Mouse (Mus musculus) neural tube, embryonic 13.5 days (tissue): Measurements from ENCODE around the gene Add3. TPM values are rescaled to one million over a fixed set of nuclear protein-coding genes. Genes with fewer than 3 reads are reported as not detected.

ENCODE experiments used
- ATAC-seq: fragments of 200-750 bp; cut with Nextera tagmentation; 2 replicates; pipeline ENCODE4 v1.8.0; 2017; ENCODE audit warnings: low read depth, mild to moderate bottlenecking, moderate TSS enrichment, moderate library complexity
- H3K27ac ChIP-seq: fragments of 300-500 bp; sonication (generic); replicated peaks from 2 replicates; pipeline ENCODE4 v1.5.1; 2015; ENCODE audit warnings: moderate library complexity, mild to moderate bottlenecking, inconsistent platforms
- H3K27me3 ChIP-seq: fragments of 300-500 bp; sonication (generic); 2 replicates; pipeline ENCODE4 v1.6.1; 2015; ENCODE audit warnings: mild to moderate bottlenecking, inconsistent platforms
- H3K36me3 ChIP-seq: fragments of 300-500 bp; sonication (generic); 2 replicates; pipeline ENCODE4 v1.6.1; 2015; ENCODE audit warnings: mild to moderate bottlenecking, inconsistent platforms
- H3K4me1 ChIP-seq: fragments of 300-500 bp; sonication (generic); replicated peaks from 2 replicates; pipeline ENCODE4 v1.6.1; 2015; ENCODE audit warnings: inconsistent platforms
- H3K4me2 ChIP-seq: fragments of 300-500 bp; sonication (generic); 2 replicates; pipeline ENCODE4 v1.6.1; 2015; ENCODE audit warnings: inconsistent platforms, mild to moderate bottlenecking, moderate library complexity
- H3K4me3 ChIP-seq: fragments of 300-500 bp; sonication (generic); 2 replicates; pipeline ENCODE4 v1.5.1; 2015; ENCODE audit warnings: mild to moderate bottlenecking, inconsistent platforms
- H3K9ac ChIP-seq: fragments of 300-500 bp; sonication (generic); 2 replicates; pipeline ENCODE4 v1.6.1; 2015; ENCODE audit warnings: moderate library complexity, mild to moderate bottlenecking, inconsistent platforms
- H3K9me3 ChIP-seq: fragments of 300-500 bp; sonication (generic); 2 replicates; pipeline ENCODE4 v1.6.1; 2016; ENCODE audit warnings: inconsistent platforms
- WGBS: fragments of 180-500 bp; shearing (Covaris S2); methylation state at CpG from one replicate; pipeline ENCODE4 v1.1.7; 2015; 5-methylcytosine and 5-hydroxymethylcytosine counted together
- polyA plus RNA-seq: library from polyadenylated mRNA; unstranded; fragments of >200 nt; fragmentation: Nextera tagmentation; extraction: Ambion mirVana; gene quantifications from 2 replicates; pipeline ENCODE4 v1.2.1, GENCODE M21; 2015

Add3 gene
- polyA plus RNA-seq, 1 experiment from 2014 or later: 35.6 TPM

DNA sequence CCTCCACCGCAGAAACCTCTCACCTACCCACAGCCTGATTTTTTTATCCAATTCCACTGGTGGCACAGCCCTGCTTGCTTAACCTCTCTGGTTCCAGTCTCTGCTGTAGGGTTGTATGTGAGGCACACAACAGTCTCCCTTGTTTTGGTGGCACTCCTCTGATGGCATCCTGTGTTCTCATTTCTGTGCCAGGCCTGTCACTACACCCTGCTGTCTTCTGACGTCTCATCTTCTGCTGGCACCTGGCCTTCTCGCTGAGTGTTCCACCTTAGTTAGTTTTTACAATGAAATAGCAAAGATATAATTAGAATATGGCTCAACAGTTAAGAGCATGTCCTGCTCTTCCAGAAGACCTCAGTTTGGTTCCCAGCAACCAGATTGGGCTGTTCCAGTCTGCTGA is 49.5 kb downstream of the Add3 start:
- ATAC-seq: no peak
- Histone ChIP-seq H3K4me2 (no peak overlapping the region), H3K9ac (no peak overlapping the region), H3K9me3 (no peaks in the 10 kb centered on the region), H3K4me1 (peaks cover 15% of the 10 kb centered on the region), H3K27ac (no peak overlapping the region), H3K36me3 (no peaks in the 10 kb centered on the region), H3K27me3 (no peaks in the 10 kb centered on the region), H3K4me3 (no peak overlapping the region)
- 92% methylated on average over 3 of the region's 3 CpGs for WGBS

DNA sequence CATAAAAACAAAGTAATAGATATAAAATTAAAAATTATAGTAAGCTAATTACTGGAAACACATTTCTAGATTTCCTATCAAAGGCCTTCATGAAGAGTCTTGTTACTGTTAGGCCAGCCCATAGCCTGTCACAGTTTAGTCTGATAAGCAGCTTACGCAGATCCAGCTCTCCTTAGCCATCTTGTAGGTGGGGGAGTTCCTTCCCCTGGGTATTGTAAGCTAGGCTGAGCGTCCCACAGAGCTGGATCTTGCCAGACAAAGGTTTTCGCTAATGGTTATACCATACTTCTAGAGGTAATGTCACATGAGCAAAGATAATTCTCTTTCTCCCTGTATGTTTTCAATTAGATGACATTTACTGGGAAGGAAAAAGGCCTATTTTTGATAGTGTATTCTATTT is 50.0 kb downstream of the Add3 start:
- H3K9ac ChIP-seq: no peak overlapping the region
- no peak overlapping the region for H3K4me3 ChIP-seq
- no peaks in the 10 kb centered on the region for H3K27me3 ChIP-seq
- no peak overlapping the region for H3K27ac ChIP-seq
- H3K36me3 ChIP-seq: no peaks in the 10 kb centered on the region
- peaks cover 20% of the 10 kb centered on the region for H3K4me1 ChIP-seq
- H3K4me2 ChIP-seq: no peak overlapping the region
- no peak for ATAC-seq
- WGBS: 80% methylated on average over 3 of the region's 3 CpGs
- H3K9me3 ChIP-seq: no peaks in the 10 kb centered on the region

DNA sequence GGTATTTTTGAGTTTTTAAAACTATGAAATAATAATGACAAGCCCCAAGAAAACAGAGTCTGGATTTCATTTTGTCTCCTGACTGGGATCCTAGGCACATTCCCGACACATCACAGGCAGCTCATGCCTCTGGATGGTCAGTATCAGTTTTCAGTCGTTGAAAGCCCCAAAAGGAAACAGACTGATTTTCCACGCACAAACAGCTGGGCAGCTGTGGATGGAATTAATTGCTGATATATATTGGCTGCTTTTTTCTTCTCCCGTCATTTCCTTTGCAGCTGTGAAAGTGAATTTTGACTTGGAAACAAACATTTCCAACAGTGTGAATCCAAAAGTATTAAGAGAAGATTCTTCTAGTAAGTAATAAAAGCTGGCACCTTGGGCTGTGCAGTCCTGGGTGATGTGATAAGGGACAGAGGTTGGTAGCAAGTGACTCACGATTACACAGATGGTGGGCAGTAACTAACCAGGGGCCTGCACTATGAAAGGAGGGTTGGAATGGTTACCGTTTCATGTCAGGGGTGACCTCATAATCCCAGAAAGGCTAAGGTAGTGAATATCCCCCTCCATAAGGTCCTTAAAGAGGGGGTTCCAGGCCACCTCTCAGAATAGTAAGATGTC is 51.7 kb downstream of the Add3 start:
- H3K4me3 ChIP-seq: no peak overlapping the region
- H3K27me3 ChIP-seq: no peaks in the 10 kb centered on the region
- no peak overlapping the region for H3K27ac ChIP-seq
- H3K36me3 ChIP-seq: no peaks in the 10 kb centered on the region
- H3K9ac ChIP-seq: no peak overlapping the region
- no peak for ATAC-seq
- no peak overlapping the region for H3K4me2 ChIP-seq
- no peaks in the 10 kb centered on the region for H3K9me3 ChIP-seq
- 74% methylated on average over 6 of the region's 6 CpGs for WGBS
- peaks cover 21% of the 10 kb centered on the region for H3K4me1 ChIP-seq

DNA sequence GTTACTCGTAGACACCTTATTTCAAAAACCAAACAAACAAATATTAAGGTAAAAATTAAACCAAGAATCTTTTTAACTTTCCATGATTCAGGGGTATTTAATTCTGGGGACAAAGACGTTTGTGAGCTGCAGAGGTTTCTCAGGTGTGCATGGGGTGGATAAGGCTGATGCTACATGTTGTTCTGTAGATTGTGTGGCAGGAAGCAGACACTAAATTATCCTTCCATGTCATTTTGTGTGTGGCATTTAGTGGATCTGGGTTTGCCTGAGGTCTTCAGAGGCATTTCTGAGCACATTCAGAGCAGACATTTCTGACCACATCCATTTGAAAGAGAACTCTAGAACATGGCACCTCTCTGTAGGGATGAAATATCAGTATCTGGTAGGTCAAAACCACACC is 52.9 kb downstream of the Add3 start:
- Histone ChIP-seq H3K4me1 (peaks cover 15% of the 10 kb centered on the region), H3K9ac (no peak overlapping the region), H3K4me2 (no peak overlapping the region), H3K4me3 (no peak overlapping the region), H3K27ac (no peak overlapping the region), H3K27me3 (no peaks in the 10 kb centered on the region), H3K9me3 (no peaks in the 10 kb centered on the region), H3K36me3 (no peaks in the 10 kb centered on the region)
- no peak for ATAC-seq
- WGBS: 86% methylated on average over 2 of the region's 2 CpGs

DNA sequence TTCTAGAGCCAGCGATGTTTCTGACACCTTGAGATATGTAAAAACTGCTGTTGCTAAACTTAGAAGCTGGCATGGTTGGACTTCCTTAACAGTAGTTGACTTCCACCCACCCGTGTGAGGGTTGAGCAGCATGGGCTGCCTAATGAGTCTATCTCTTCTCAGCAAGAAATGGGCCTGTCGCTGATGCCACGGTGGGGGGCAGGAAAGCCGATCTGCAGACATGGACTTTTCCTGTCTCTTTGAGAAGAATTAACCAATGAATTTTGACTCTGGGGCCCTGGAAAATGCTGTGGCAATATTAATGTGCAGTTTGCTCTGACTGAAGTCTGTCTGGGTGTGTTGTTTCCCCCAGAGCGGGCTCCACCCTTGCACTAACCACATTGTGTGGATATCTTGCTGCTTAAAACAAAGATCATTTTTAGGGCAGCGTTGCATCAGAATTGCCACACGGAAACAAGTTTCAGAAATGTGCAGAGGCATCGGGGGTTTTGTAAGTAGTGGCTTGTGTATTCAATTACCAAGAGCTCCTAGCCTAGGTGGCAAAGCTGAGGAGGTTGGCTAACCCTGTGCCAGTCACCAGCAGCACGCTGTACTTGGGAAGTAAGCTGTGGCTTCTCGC is 53.8 kb downstream of the Add3 start:
- WGBS: 69% methylated on average over 11 of the region's 11 CpGs
- peak overlapping the region; percentile 39; the same call in 1 of the 2 replicates for H3K27ac ChIP-seq
- no peaks in the 10 kb centered on the region for H3K36me3 ChIP-seq
- no peaks in the 10 kb centered on the region for H3K9me3 ChIP-seq
- H3K9ac ChIP-seq: no peak overlapping the region
- no peak for ATAC-seq
- no peak overlapping the region for H3K4me2 ChIP-seq
- H3K4me1 ChIP-seq: peaks cover 15% of the 10 kb centered on the region
- H3K4me3 ChIP-seq: no peak overlapping the region
- no peaks in the 10 kb centered on the region for H3K27me3 ChIP-seq

DNA sequence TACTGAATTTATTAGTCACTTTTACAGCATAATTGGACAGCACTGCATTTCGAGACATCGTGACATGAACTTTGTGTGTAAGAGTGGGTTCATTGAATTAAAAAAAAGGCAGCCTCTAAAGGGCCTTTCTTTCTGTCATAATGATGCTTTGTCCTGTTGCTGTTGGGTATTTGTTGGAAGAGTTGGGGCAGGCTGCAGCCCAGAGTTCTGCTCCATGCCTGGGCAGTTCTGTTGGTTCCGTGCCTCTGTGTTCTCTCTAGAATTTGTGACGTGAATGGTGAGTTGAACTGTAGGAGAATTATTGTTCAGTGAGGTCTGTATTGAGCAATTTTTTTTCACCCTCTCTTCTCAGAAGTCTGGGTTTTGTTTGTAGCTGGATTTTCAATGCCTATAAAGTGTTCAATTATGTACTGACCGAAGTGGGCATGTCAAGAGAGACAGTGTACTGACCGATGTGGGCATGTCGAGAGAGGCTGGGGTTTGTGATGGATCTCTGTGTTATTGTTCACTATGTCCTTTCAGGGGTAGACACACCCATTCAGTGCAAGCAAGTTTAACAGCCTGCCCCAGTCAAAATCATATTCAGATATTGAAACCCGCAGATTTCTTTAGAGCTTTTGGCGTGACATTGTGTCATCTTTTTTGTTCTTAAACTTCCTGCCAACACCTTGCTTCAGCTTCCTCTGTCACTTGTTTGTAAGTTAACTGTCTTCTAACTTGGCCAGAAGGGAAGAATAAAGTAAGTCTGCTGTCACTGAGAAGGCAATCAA is 54.7 kb downstream of the Add3 start:
- Histone ChIP-seq H3K27me3 (no peaks in the 10 kb centered on the region), H3K9ac (no peak overlapping the region), H3K27ac (peak overlapping the region; percentile 39; the same call in 1 of the 2 replicates), H3K4me3 (no peak overlapping the region), H3K9me3 (no peaks in the 10 kb centered on the region), H3K4me2 (no peak overlapping the region), H3K4me1 (peaks cover 15% of the 10 kb centered on the region), H3K36me3 (no peaks in the 10 kb centered on the region)
- 42% methylated on average over 9 of the region's 9 CpGs for WGBS
- ATAC-seq: no peak

DNA sequence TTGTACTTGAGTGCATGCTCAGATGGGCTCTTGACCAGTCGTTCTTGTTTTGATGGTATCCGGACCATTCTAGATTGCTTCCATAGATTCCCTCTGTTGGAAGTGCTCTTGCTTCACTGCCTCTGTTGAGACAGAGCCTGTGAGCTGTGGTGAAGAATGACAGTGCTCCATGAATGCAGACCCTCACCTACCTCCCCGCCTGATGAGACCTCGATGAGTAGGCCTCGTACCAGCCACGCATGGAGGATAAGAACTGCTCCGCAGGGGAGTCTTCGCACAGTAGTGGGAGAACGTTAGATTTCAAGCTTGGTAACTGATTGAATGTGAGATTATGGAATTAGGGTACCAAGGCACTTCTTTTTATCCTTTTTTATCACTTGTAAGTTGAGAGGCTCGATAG is 56.7 kb downstream of the Add3 start:
- ATAC-seq: no peak
- H3K9me3 ChIP-seq: no peaks in the 10 kb centered on the region
- H3K4me2 ChIP-seq: no peak overlapping the region
- no peaks in the 10 kb centered on the region for H3K36me3 ChIP-seq
- H3K4me1 ChIP-seq: peaks cover 15% of the 10 kb centered on the region
- H3K4me3 ChIP-seq: no peak overlapping the region
- no peak overlapping the region for H3K27ac ChIP-seq
- WGBS: 93% methylated on average over 10 of the region's 10 CpGs
- no peak overlapping the region for H3K9ac ChIP-seq
- no peaks in the 10 kb centered on the region for H3K27me3 ChIP-seq

DNA sequence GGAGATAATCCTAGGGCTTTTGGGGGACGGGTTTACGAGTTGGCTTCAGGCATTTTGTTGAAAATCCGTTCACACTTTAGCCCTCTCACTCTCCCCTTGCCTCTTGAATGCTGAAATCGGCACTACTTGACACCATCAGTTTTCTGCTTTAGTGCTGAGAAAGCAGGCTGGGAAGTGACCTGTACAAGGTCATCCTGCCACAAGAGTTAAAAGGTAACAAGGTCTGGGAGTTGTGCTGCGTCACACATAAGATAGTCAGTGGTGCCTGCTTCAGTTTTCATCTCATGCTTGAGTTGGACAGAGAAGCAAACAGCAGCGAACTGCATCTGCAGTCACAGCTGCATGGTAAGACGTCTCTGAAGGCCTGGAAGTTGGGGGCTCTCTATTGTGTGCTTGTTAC is 57.5 kb downstream of the Add3 start:
- Histone ChIP-seq H3K27ac (no peak overlapping the region), H3K9me3 (no peaks in the 10 kb centered on the region), H3K4me3 (no peak overlapping the region), H3K9ac (no peak overlapping the region), H3K4me1 (peaks cover 15% of the 10 kb centered on the region), H3K27me3 (no peaks in the 10 kb centered on the region), H3K36me3 (no peaks in the 10 kb centered on the region), H3K4me2 (no peak overlapping the region)
- WGBS: 83% methylated on average over 7 of the region's 7 CpGs
- no peak for ATAC-seq

DNA sequence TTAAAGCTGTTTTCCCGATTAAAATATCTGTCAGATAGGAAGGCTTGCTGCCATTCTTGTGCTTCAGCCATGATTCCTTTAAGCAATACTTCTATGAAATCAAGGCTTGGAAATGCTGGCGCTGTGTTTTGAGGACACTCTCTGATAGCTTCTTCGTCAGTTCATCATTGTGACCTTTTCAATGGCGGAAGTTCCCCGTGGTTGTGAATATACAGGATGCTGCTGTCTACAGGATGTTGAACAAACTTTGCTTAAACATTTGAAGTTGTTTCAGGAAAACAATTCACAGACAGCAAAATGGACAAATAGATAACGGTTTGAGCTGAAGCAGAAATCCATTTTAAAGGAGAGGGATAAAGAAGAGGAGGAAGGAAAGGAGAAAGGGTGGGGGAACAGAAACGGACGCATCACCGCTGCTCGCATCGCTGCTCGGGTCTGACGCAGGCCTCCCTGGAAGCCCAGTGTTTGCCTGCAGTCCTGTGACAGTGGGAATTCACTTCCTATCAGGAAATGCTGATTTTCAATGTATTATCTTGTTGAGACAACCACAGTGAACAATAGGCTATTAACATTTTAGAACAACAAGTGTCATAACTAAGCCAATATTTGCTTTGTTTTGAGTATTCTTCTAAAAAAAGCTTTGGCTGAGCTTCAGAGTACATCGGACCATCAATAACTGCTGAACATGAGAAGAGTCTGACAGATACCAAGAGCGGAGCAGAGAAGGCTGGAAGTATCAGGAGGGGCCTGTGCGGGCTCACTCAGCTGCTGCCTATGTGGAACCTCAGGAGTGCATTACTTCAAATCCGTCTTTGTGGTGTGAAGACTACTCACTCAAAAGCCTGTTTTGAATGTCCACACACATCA is 58.7 kb downstream of the Add3 start:
- ATAC-seq: no peak
- peaks cover 14% of the 10 kb centered on the region for H3K4me1 ChIP-seq
- H3K27me3 ChIP-seq: no peaks in the 10 kb centered on the region
- H3K9ac ChIP-seq: no peak overlapping the region
- H3K36me3 ChIP-seq: no peaks in the 10 kb centered on the region
- H3K27ac ChIP-seq: no peak overlapping the region
- 86% methylated on average over 17 of the region's 17 CpGs for WGBS
- no peak overlapping the region for H3K4me2 ChIP-seq
- no peak overlapping the region for H3K4me3 ChIP-seq
- no peaks in the 10 kb centered on the region for H3K9me3 ChIP-seq

DNA sequence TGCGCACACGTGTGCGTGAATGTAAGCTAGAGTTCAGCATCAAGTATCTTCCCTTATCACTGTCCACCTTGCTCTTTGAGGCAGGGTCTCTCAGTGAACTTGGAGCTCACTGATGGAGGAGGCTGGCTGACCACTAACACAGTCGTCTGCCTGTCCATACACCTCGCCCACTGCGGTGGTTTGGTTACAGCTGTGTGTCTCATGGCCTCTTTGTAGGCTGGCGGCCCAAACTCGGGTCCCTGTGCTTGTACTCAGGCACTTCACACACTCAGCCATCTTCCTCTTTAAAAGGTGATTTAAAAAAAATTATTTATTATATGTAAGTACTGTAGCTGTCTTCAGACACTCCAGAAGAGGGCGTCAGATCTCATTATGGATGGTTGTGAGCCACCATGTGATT is 59.5 kb downstream of the Add3 start:
- WGBS: 94% methylated on average over 9 of the region's 9 CpGs
- no peaks in the 10 kb centered on the region for H3K27me3 ChIP-seq

DNA sequence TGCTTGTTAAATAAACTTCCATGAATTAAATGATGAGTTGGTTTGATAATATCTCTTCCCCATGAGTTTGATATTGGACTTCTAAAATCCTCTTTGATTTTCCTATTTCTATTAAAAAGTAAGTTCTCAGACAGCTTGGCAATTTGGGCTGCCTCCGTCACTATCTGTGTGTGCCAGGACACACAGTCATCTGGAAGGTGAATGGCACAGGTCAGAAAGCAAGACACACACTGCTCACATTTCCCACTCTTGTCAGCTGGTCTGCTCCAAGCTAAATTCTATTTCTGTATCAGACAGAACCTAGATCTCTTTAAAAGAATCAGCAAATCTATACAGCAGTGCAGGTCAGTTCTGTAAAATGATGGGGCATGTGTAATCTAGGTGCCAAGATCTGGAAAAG is 61.9 kb downstream of the Add3 start:
- 97% methylated on average over 1 of the region's 1 CpGs for WGBS
- Histone ChIP-seq H3K9me3 (no peaks in the 10 kb centered on the region), H3K36me3 (no peaks in the 10 kb centered on the region), H3K4me2 (no peak overlapping the region), H3K27me3 (no peaks in the 10 kb centered on the region), H3K9ac (no peak overlapping the region), H3K27ac (no peak overlapping the region), H3K4me3 (no peak overlapping the region), H3K4me1 (no peaks in the 10 kb centered on the region)
- no peak for ATAC-seq

More for the DNA sequence above, 59.5 kb downstream of the Add3 start:
- Histone ChIP-seq H3K4me2 (no peak overlapping the region), H3K27ac (no peak overlapping the region), H3K9me3 (no peaks in the 10 kb centered on the region), H3K36me3 (no peaks in the 10 kb centered on the region), H3K9ac (no peak overlapping the region), H3K4me1 (peaks cover 6% of the 10 kb centered on the region; the same call in 1 of the 2 replicates), H3K4me3 (no peak overlapping the region)
- ATAC-seq: no peak

DNA sequence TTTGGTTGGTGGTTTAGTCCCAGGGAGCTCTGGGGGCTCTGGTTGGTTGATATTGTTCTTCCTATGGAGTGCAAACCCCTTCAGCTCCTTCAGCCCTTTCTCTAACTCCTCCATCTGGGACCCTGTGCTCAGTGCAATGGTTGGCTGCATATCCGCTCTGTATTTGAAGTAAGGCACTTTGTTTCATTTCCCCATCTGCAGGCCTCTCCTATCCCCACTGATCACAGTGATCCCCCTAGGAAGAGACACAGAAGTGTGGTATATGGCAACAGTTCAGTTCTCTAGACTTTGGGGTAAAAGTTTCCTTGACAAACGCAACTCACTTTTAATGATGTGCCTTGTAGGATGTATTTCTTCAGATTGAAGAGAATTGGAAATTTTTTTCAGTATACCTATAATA is 66.7 kb downstream of the Add3 start:
- 97% methylated on average over 2 of the region's 2 CpGs for WGBS
- no peaks in the 10 kb centered on the region for H3K36me3 ChIP-seq
- H3K4me2 ChIP-seq: no peak overlapping the region
- no peak overlapping the region for H3K4me3 ChIP-seq
- H3K27ac ChIP-seq: no peak overlapping the region
- no peaks in the 10 kb centered on the region for H3K4me1 ChIP-seq
- H3K9ac ChIP-seq: no peak overlapping the region
- H3K27me3 ChIP-seq: no peaks in the 10 kb centered on the region
- no peak for ATAC-seq
- H3K9me3 ChIP-seq: no peaks in the 10 kb centered on the region
